28 mouse cellular contexts compared by ENCODE assay signal in the genomic region with DNA sequence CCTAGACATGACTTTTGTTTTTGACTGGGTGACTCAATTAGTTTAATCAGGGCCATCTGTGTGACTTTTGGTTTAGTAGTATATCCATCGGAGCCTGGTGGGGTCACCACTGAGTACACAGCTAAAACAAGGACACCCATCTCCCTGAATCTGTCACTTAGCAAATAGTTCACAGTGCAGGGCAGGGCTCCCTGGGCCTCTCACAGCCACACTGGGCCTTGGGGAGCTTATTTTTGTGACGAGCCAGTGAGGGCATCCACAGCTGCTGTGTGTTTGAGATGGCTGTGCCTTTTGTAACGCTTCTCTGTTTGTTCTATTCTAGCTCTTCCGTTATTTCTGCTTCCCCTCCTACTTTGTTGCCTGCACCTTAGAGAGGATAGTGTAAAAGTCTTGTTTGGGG.
DNase-seq lines count a peak whose midpoint lies in the region; ATAC-seq and TF ChIP-seq lines count a peak whose summit lies in the region.
"Had no signal": no experiment of that assay in that cellular context is flagged by ENCODE, and none has a peak within 500 bp of the region (broad histone marks: within the 10 kb centered on the region; RNA-seq: fewer than 3 reads in every experiment).

No protein-coding gene starts in this region.

- peak; percentile 8; the same call in 1 of the 2 replicates for ATAC-seq in neutrophil, adult 5-6 weeks (ENCODE audit: extremely low read depth, insufficient number of reproducible peaks, low FRiP score, poor library complexity, severe bottlenecking)
- no peak for ATAC-seq in kidney, embryonic 15.5 days (replicated peaks; ENCODE audit: low FRiP score)
- ATAC-seq: forebrain, postnatal 0 days; hindbrain, postnatal 0 days; intestine, embryonic 16.5 days; midbrain, embryonic 15.5 days had no signal

- H3K4me2 ChIP-seq in kidney, embryonic 15.5 days, result no peak overlapping the region
- H3K4me2 ChIP-seq: heart, embryonic 15.5 days; hindbrain, embryonic 12.5 days; liver, embryonic 15.5 days; lung, embryonic 15.5 days; midbrain, embryonic 15.5 days had no signal

- 42% methylated on average over 4 of the region's 4 CpGs for WGBS in heart, adult 2 months
- WGBS in kidney, embryonic 15.5 days, result 76% methylated on average over 4 of the region's 4 CpGs

- intact Hi-C loops in heart, adult 2 months (cut with DNase I), result no loop called here

- H3K36me3 ChIP-seq in heart, adult 2 months (ENCODE audit: control insufficient read depth, insufficient read depth, low read length), result peaks cover 63% of the 10 kb centered on the region
- H3K36me3 ChIP-seq in kidney, embryonic 15.5 days, result peaks cover 35% of the 10 kb centered on the region; the same call in 1 of the 2 replicates
- H3K36me3 ChIP-seq: G1E; hindbrain, embryonic 12.5 days; midbrain, embryonic 10.5 days; midbrain, embryonic 15.5 days had no signal

- no peak for TF ChIP-seq POLR2A in heart, adult 2 months (IDR thresholded peaks at IDR 0.05; ENCODE audit: insufficient read depth, low read depth, low read length)

- H3K27ac ChIP-seq in heart, adult 2 months, result peak overlapping the region; percentile 38
- no peak overlapping the region for H3K27ac ChIP-seq in kidney, embryonic 15.5 days
- H3K27ac ChIP-seq: heart, embryonic 15.5 days; hindbrain, embryonic 12.5 days; hindbrain, postnatal 0 days; liver, embryonic 15.5 days; lung, embryonic 15.5 days; midbrain, embryonic 10.5 days; midbrain, embryonic 15.5 days had no signal

- H3K9ac ChIP-seq in heart, adult 2 months (ENCODE audit: low read depth, low read length), result no peak overlapping the region
- H3K9ac ChIP-seq in kidney, embryonic 15.5 days, result no peak overlapping the region
- H3K9ac ChIP-seq: forebrain, postnatal 0 days; heart, embryonic 15.5 days; hindbrain, embryonic 12.5 days; liver, embryonic 15.5 days; lung, embryonic 15.5 days; midbrain, embryonic 15.5 days had no signal

- peaks cover 3% of the 10 kb centered on the region for H3K79me2 ChIP-seq in heart, adult 2 months (replicated peaks; ENCODE audit: control insufficient read depth, insufficient read depth, low read length)

- H3K9me3 ChIP-seq in kidney, embryonic 15.5 days (replicated peaks), result no peaks in the 10 kb centered on the region
- H3K9me3 ChIP-seq: heart, embryonic 15.5 days; hindbrain, embryonic 12.5 days; liver, embryonic 15.5 days; lung, embryonic 15.5 days; midbrain, embryonic 10.5 days; midbrain, embryonic 15.5 days had no signal

- H3K27me3 ChIP-seq in heart, adult 2 months (ENCODE audit: control insufficient read depth, insufficient read depth, low read length), result no peaks in the 10 kb centered on the region
- H3K27me3 ChIP-seq in kidney, embryonic 15.5 days, result no peaks in the 10 kb centered on the region
- H3K27me3 ChIP-seq: heart, embryonic 15.5 days; hindbrain, embryonic 12.5 days; liver, embryonic 15.5 days; lung, embryonic 15.5 days; midbrain, embryonic 15.5 days had no signal

- 0 out of 2 replicates have a peak, but pooled peaks have one; percentile 7 for TF ChIP-seq CTCF in heart, adult 2 months (IDR thresholded peaks at IDR 0.05)

- no peak for TF ChIP-seq EP300 in heart, adult 2 months (IDR thresholded peaks at IDR 0.05; ENCODE audit: insufficient read depth, low read depth, low read length)

- H3K4me1 ChIP-seq in heart, adult 2 months (ENCODE audit: control insufficient read depth, insufficient read depth, low read length), result peaks cover 46% of the 10 kb centered on the region
- peaks cover 38% of the 10 kb centered on the region for H3K4me1 ChIP-seq in kidney, embryonic 15.5 days
- H3K4me1 ChIP-seq: midbrain, embryonic 15.5 days had no signal

- no peak for DNase-seq in heart, adult 2 months
- no peak for DNase-seq in heart, adult 18-20 months
- DNase-seq in thymus, postnatal 0 days (ENCODE audit: low spot score), result peak; percentile 51
- DNase-seq in thymus, adult 18-20 months, result no peak
- DNase-seq in T-cell, adult 2 months (ENCODE audit: low spot score), result peak; percentile 65
- no peak for DNase-seq in neural tube, embryonic 10.5 days (ENCODE audit: extremely low spot score, low spot score)
- DNase-seq: adrenal gland, postnatal 25 days; cerebellum, adult 18-20 months; cerebellum, postnatal 14 days; forebrain, postnatal 0 days; gastrocnemius, postnatal 25 days; heart, postnatal 36 days; kidney, adult 9 months; kidney, postnatal 14 days; layer of hippocampus, adult 9-11 months; liver had no signal

- no peak overlapping the region for H3K4me3 ChIP-seq in heart, adult 2 months
- H3K4me3 ChIP-seq in kidney, embryonic 15.5 days (replicated peaks), result no peak overlapping the region
- H3K4me3 ChIP-seq: erythroblast, embryonic 14.5 days; heart, embryonic 15.5 days; hindbrain, embryonic 12.5 days; liver, embryonic 15.5 days; lung, embryonic 15.5 days; midbrain, embryonic 10.5 days; midbrain, embryonic 15.5 days had no signal

Comparison
In these comparisons a context has a peak if more than half of its experiments do, and no peak if none do; other contexts are left out.
1. DNase-seq: peak in thymus, postnatal 0 days (single experiment) and T-cell, adult 2 months (single experiment); none in heart, adult 2 months (0 of 2), heart, adult 18-20 months (0 of 2), thymus, adult 18-20 months (0 of 2) and neural tube, embryonic 10.5 days (single experiment).